Mouse (Mus musculus) forebrain, embryonic 16.5 days (tissue): ENCODE measurements at regions not wholly inside any gene's neighbourhood (a gene's known extent, or its start where the extent isn't known, plus 50 kb on each side); places are given as distances from the start of the nearest gene placed in this dataset.

Experiments used
- ATAC-seq: fragments of 200-750 bp; cut with Nextera tagmentation; 2 replicates; pipeline ENCODE4 v1.8.0; 2017; ENCODE audit warnings: mild to moderate bottlenecking, moderate library complexity
- H3K27ac ChIP-seq: fragments of 300-500 bp; sonication (generic); 2 replicates; pipeline ENCODE4 v1.5.1; 2014; ENCODE audit warnings: low read length, control low read depth
- H3K27me3 ChIP-seq: fragments of 300-500 bp; sonication (generic); replicated peaks from 2 replicates; pipeline ENCODE4 v1.6.1; 2014; ENCODE audit warnings: low read length; ENCODE audit not compliant: control insufficient read depth, insufficient read depth
- H3K36me3 ChIP-seq: fragments of 300-500 bp; sonication (generic); 2 replicates; pipeline ENCODE4 v1.6.1; 2014; ENCODE audit not compliant: control insufficient read depth, insufficient read depth
- H3K4me1 ChIP-seq: fragments of 300-500 bp; sonication (generic); replicated peaks from 2 replicates; pipeline ENCODE4 v1.6.1; 2014; ENCODE audit warnings: low read length; ENCODE audit not compliant: control insufficient read depth, insufficient read depth
- H3K4me2 ChIP-seq: fragments of 300-500 bp; sonication (generic); 2 replicates; pipeline ENCODE4 v1.6.1; 2014; ENCODE audit warnings: mild to moderate bottlenecking, low read length, control low read depth
- H3K4me3 ChIP-seq: fragments of 300-500 bp; sonication (generic); replicated peaks from 2 replicates; pipeline ENCODE4 v1.5.1; 2014; ENCODE audit warnings: mild to moderate bottlenecking, low read length, control low read depth
- H3K9ac ChIP-seq: fragments of 300-500 bp; sonication (generic); replicated peaks from 2 replicates; pipeline ENCODE4 v1.6.1; 2014; ENCODE audit warnings: low read depth, low read length, control low read depth
- H3K9me3 ChIP-seq: fragments of 300-500 bp; sonication (generic); 2 replicates; pipeline ENCODE4 v1.6.1; 2016; ENCODE audit warnings: low read length; ENCODE audit not compliant: control insufficient read depth
- WGBS: fragments of 180-500 bp; shearing (Covaris S2); extraction: QIAGEN DNeasy Blood & Tissue Kit; methylation state at CpG from one replicate; pipeline ENCODE4 v1.1.7; 2014; 5-methylcytosine and 5-hydroxymethylcytosine counted together

DNA sequence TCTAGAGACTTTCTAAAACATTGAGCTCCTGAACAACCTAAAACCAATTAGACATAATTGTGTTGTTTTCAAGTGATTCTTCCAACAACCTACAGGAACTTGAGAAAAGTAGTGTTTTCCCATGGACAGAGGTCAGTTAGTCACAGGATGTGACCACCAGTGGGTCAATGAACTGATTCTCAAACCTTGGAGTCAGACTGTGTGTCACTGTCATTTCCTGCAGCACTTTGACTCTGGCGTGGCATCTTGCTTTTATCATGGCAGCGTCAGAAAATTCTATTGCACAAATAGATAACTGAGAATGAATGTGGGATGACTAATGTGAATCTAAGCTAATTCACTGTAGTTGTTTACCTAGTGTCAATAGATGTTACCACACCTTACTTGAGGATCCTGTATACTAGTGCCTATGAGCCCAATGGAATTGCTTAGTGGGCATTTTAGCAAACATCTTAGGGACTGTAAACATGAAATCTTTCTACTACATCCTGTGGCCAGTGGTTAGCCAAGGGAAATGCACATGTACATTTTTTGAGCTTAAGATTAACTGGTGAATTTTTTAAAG, 150.6 kb upstream of the Fam84a start:
- ATAC-seq: no peak
- Histone ChIP-seq H3K9ac (no peak overlapping the region), H3K4me3 (no peak overlapping the region), H3K9me3 (no peaks in the 10 kb centered on the region), H3K27ac (no peak overlapping the region), H3K4me1 (no peaks in the 10 kb centered on the region), H3K4me2 (no peak overlapping the region), H3K36me3 (no peaks in the 10 kb centered on the region), H3K27me3 (no peaks in the 10 kb centered on the region)
- 89% methylated on average over 2 of the region's 2 CpGs for WGBS

DNA sequence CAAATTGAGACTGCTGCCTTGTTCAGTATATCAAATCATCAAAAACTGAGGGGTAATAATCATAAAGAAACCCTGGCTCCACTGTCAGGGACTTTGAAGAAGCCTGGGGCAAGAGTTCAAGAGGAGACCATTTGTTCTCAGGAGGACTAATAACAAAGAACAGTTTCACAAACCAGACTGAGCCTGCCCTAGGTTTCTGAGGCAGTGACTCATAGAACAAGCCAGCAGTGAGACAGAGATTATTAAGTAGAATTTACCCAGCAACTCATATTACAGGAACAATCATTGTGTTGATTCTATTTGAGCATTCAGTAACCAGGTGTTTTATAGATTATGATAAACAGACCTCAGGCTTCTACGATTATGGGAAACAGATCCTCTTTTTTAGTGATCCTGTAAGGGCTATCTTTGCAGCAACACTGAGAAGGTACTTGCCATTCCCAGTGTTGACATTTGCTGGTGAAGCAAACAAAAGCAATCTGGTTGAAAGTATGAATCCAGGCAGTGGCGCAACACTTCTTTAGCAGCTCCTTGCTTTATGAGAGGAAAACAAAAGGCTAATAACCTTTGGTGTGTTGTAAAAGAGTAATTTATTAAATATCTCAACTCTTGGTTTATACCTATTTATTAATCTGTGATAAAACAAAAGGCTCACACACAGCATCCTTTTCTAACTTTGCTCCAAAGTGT, 150.0 kb upstream of the Fam84a start:
- ATAC-seq: no peak
- no peak overlapping the region for H3K4me3 ChIP-seq
- H3K27ac ChIP-seq: no peak overlapping the region
- no peaks in the 10 kb centered on the region for H3K4me1 ChIP-seq
- no peak overlapping the region for H3K9ac ChIP-seq
- H3K36me3 ChIP-seq: no peaks in the 10 kb centered on the region
- H3K4me2 ChIP-seq: no peak overlapping the region
- H3K9me3 ChIP-seq: no peaks in the 10 kb centered on the region
- WGBS: 86% methylated on average over 2 of the region's 2 CpGs
- H3K27me3 ChIP-seq: no peaks in the 10 kb centered on the region

DNA sequence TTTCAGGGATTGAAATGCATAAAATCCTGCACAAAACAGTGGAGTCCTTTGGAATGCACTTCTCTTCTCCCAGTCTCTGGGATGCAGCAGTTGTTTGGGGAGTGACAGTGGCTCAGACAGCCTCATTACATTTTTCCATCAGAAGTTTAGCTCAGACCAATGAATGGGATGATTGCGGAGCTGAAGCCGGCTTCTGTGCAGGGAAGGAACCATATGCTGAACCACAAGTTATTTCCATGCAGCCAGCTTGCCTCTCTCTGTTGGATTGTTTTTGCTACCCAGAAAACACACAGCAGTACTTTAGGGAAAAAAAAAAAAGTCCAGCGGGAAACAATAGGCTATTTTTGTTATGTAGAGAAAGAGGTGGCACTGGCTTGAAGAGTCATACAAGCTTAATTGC, 140.2 kb upstream of the Fam84a start:
- ATAC-seq: peak; percentile 45; the same call in 1 of the 2 replicates

DNA sequence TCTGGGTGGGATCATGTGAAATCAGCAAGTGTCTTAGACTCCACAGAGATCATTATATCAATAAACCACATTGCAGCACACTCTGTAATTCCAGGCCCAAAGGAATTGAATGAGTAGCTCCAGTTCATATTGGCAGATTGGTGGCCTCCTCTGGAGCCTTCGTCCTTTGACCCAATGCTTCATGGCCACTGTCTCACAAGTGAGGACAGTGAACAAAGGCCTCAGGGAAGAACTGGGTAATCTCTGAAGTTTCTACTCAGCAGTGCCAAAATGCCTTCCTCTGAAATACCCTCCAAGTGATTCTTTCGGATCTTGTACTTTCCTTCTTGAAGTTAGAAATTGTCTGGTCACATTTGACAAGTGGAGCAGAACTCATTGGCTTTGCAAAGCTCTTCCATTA, 135.8 kb upstream of the Fam84a start:
- H3K4me1 ChIP-seq: peaks cover 8% of the 10 kb centered on the region
- H3K4me3 ChIP-seq: no peak overlapping the region
- no peak overlapping the region for H3K9ac ChIP-seq
- no peaks in the 10 kb centered on the region for H3K9me3 ChIP-seq
- no peak overlapping the region for H3K27ac ChIP-seq
- no peaks in the 10 kb centered on the region for H3K36me3 ChIP-seq
- 89% methylated on average over 2 of the region's 2 CpGs for WGBS
- no peak overlapping the region for H3K4me2 ChIP-seq
- ATAC-seq: no peak
- no peaks in the 10 kb centered on the region for H3K27me3 ChIP-seq

More for the DNA sequence above, 140.2 kb upstream of the Fam84a start:
- WGBS: 39% methylated on average over 3 of the region's 3 CpGs
- Histone ChIP-seq H3K27ac (no peak overlapping the region), H3K9me3 (no peaks in the 10 kb centered on the region), H3K36me3 (no peaks in the 10 kb centered on the region), H3K4me1 (peaks cover 2% of the 10 kb centered on the region), H3K4me2 (no peak overlapping the region), H3K9ac (no peak overlapping the region), H3K4me3 (no peak overlapping the region), H3K27me3 (no peaks in the 10 kb centered on the region)

DNA sequence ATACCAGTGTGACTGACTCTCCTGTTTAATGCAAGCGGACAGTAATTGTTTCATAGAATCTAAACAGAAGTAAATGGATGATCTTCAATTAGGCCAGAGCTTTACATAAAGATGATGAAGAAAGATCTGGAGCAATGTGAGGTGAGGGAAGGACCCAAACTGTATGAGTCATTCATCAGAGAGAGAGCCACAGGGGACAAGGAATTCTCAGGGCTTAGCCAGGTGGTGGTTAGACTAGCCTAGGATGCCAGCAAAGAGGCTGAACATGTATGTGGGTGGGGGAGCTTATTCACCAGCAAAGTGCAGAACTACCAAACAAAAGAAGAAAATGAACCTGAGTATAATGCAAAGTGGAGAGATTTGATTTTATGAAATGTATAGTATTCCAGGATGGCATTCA, 134.8 kb upstream of the Fam84a start:
- no peak for ATAC-seq
- H3K4me3 ChIP-seq: no peak overlapping the region
- no peaks in the 10 kb centered on the region for H3K27me3 ChIP-seq
- no peak overlapping the region for H3K9ac ChIP-seq
- H3K4me2 ChIP-seq: no peak overlapping the region
- no peak overlapping the region for H3K27ac ChIP-seq
- 87% methylated on average over 1 of the region's 1 CpGs for WGBS
- H3K36me3 ChIP-seq: no peaks in the 10 kb centered on the region
- H3K9me3 ChIP-seq: no peaks in the 10 kb centered on the region
- peaks cover 6% of the 10 kb centered on the region; the same call in 1 of the 2 replicates for H3K4me1 ChIP-seq

DNA sequence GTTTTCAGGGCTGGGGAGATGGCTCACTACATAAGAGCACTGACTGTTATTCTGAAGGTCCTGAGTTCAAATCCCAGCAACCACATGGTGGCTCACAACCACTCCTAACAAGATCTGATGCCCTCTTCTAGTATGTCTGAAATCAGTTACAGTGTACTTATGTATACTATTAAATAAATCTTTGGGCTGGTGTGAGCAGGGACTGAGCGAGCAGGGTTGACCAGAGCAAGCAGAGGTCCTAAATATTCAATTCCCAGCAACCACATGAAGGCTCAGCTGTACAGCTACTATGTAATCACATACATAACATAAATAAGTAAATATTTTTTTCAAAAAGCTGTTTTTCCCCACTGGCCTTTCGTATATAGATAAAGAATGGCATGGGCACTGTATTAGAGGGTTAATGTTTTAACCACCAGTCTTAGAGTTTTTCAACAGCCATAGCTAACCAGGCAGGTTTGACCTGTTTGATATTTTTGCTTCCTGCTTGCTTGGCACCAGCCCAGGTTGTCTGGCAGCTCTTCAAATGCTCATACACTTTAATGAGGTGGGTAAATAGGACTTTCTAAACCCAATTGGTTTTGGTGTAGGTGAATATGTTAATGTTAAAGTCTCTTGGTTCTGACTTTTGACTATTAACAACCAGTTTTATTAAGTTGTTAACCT, 134.1 kb upstream of the Fam84a start:
- WGBS: 91% methylated on average over 2 of the region's 2 CpGs

DNA sequence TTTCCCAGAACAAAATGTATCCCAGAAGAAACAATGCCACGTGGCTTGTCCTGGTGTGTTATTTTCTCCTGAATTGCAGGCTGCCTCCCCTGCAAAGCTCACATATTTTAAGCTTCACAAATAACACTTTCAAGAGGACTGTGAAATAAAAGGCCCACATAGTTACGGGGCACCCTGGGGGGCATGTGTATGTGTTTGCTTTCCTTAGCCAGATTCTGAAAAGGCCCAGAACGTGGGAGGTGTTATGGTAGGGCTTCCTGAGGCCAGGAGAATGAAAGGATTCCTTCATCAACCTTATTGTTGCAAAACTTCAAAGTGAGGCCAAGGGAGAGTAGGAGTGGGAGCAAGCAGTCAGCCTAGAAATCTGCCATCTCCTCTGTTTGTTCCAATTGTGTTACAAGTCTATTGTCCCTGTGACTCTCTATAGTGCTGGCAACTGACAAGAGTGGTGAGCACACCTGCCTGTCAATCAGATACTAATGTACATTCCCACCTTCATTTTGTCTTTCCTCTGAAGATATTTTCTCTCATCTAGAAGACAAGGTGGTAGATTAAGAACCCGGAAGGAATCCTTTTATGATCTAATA, 131.3 kb upstream of the Fam84a start:
- H3K4me1 ChIP-seq: peaks cover 6% of the 10 kb centered on the region; the same call in 1 of the 2 replicates
- H3K4me2 ChIP-seq: no peak overlapping the region
- no peaks in the 10 kb centered on the region for H3K36me3 ChIP-seq
- WGBS: 30% methylated on average over 4 of the region's 4 CpGs
- H3K9ac ChIP-seq: no peak overlapping the region
- no peak overlapping the region for H3K4me3 ChIP-seq
- no peak overlapping the region for H3K27ac ChIP-seq
- 0 out of 2 replicates have a peak, but pooled peaks have one; percentile 36 for ATAC-seq
- H3K9me3 ChIP-seq: no peaks in the 10 kb centered on the region
- no peaks in the 10 kb centered on the region for H3K27me3 ChIP-seq

More for the DNA sequence above, 134.1 kb upstream of the Fam84a start:
- no peak overlapping the region for H3K27ac ChIP-seq
- H3K9me3 ChIP-seq: no peaks in the 10 kb centered on the region
- no peaks in the 10 kb centered on the region for H3K27me3 ChIP-seq
- H3K4me3 ChIP-seq: no peak overlapping the region
- H3K36me3 ChIP-seq: no peaks in the 10 kb centered on the region
- H3K9ac ChIP-seq: no peak overlapping the region
- no peak for ATAC-seq
- H3K4me1 ChIP-seq: peaks cover 6% of the 10 kb centered on the region; the same call in 1 of the 2 replicates
- no peak overlapping the region for H3K4me2 ChIP-seq

DNA sequence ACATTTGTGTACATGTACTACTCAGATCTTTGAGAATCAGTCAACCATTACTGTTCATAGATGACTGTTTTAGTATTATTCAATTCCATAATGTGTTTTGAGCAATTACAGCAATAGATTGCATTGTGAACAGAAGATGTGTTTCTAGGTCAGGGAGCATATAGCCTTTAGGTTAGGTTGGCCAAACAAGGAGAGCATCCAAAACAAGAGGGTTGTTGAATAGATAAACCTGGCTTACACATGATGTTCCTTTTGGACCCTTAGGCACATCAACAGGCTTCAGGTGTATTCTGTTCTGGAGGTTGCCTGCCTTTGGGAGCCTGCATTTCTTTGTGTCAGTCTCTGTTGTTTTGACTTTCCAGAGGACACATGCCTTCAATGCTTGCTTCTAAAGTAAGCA, 123.4 kb upstream of the Fam84a start:
- H3K4me3 ChIP-seq: no peak overlapping the region
- no peak overlapping the region for H3K9ac ChIP-seq
- H3K27ac ChIP-seq: no peak overlapping the region
- ATAC-seq: no peak
- H3K4me2 ChIP-seq: no peak overlapping the region
- no peaks in the 10 kb centered on the region for H3K27me3 ChIP-seq
- no peaks in the 10 kb centered on the region for H3K4me1 ChIP-seq
- no peaks in the 10 kb centered on the region for H3K9me3 ChIP-seq
- no peaks in the 10 kb centered on the region for H3K36me3 ChIP-seq

DNA sequence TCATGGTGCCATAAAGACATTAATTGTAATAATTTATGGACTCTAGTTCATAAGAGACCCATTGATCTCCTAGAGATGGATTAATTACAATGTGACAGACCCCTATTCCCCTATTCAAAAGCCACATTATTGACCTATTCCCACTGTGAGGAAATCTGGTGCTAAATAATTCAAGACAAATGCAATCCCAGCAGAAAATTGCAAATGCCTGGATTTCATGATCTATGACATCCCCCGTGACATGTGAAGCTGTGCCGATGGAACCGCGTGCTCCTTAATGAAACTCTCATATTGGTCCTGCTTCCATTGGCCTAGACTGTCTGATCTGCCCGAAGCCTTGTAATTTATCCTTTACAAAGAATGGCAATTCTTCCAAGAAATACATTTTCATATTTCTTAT, 122.9 kb upstream of the Fam84a start:
- ATAC-seq: no peak
- Histone ChIP-seq H3K9ac (no peak overlapping the region), H3K36me3 (no peaks in the 10 kb centered on the region), H3K4me3 (no peak overlapping the region), H3K9me3 (no peaks in the 10 kb centered on the region), H3K27me3 (no peaks in the 10 kb centered on the region), H3K4me2 (no peak overlapping the region), H3K27ac (no peak overlapping the region), H3K4me1 (no peaks in the 10 kb centered on the region)
- 92% methylated on average over 5 of the region's 5 CpGs for WGBS
